Mouse (Mus musculus): ENCODE data around the gene Cmss1. TPM values are rescaled to one million over a fixed set of nuclear protein-coding genes. Genes with fewer than 3 reads are reported as not detected.

The Cmss1 gene
- polyA plus RNA-seq, 1 experiment from 2014 or later: 38.8 TPM

GRCm38 (mm10) chr16:57478451-57478850 lies 128.2 kb downstream of the Cmss1 start:
- Histone ChIP-seq H3K4me3 (replicated peaks; ENCODE audit: low read length) (no peak overlapping the region), H3K9me3 (ENCODE audit: control insufficient read depth, low read length) (no peaks in the 10 kb centered on the region), H3K4me2 (replicated peaks) (no peak overlapping the region), H3K36me3 (replicated peaks; ENCODE audit: control insufficient read depth, insufficient read depth) (no peaks in the 10 kb centered on the region), H3K27ac (no peak overlapping the region), H3K27me3 (ENCODE audit: control insufficient read depth, insufficient read depth, low read length) (no peaks in the 10 kb centered on the region), H3K9ac (no peak overlapping the region), H3K4me1 (replicated peaks; ENCODE audit: control insufficient read depth, insufficient read depth, low read length) (no peaks in the 10 kb centered on the region)
- ATAC-seq (ENCODE audit: low FRiP score) (no peak), DNase-seq (ENCODE audit: low spot score) (no peak)
- 95% methylated on average over 2 of the region's 2 CpGs for WGBS

GRCm38 (mm10) chr16:57473415-57474085 lies 133.1 kb downstream of the Cmss1 start:
- H3K27ac ChIP-seq: no peak overlapping the region
- H3K36me3 ChIP-seq (replicated peaks; ENCODE audit: control insufficient read depth, insufficient read depth): no peaks in the 10 kb centered on the region
- DNase-seq (ENCODE audit: low spot score) (no peak), ATAC-seq (ENCODE audit: low FRiP score) (no peak)
- no peak overlapping the region for H3K9ac ChIP-seq
- H3K4me3 ChIP-seq (replicated peaks; ENCODE audit: low read length): no peak overlapping the region
- H3K9me3 ChIP-seq (ENCODE audit: control insufficient read depth, low read length): no peaks in the 10 kb centered on the region
- WGBS: 46% methylated on average over 10 of the region's 10 CpGs
- no peaks in the 10 kb centered on the region for H3K4me1 ChIP-seq (replicated peaks; ENCODE audit: control insufficient read depth, insufficient read depth, low read length)
- no peak overlapping the region for H3K4me2 ChIP-seq (replicated peaks)
- no peaks in the 10 kb centered on the region for H3K27me3 ChIP-seq (ENCODE audit: control insufficient read depth, insufficient read depth, low read length)

- Histone ChIP-seq H3K4me3 (replicated peaks; ENCODE audit: low read length) (no peak overlapping the region), H3K36me3 (replicated peaks; ENCODE audit: control insufficient read depth, insufficient read depth) (no peaks in the 10 kb centered on the region), H3K27me3 (ENCODE audit: control insufficient read depth, insufficient read depth, low read length) (no peaks in the 10 kb centered on the region), H3K27ac (no peak overlapping the region), H3K4me1 (replicated peaks; ENCODE audit: control insufficient read depth, insufficient read depth, low read length) (no peaks in the 10 kb centered on the region), H3K9ac (no peak overlapping the region), H3K9me3 (ENCODE audit: control insufficient read depth, low read length) (no peaks in the 10 kb centered on the region), H3K4me2 (replicated peaks) (no peak overlapping the region)
- ATAC-seq (ENCODE audit: low FRiP score) (no peak), DNase-seq (ENCODE audit: low spot score) (no peak)
Measured at GRCm38 (mm10) chr16:57471071-57471470, 135.6 kb downstream of the Cmss1 start.

- ATAC-seq (ENCODE audit: low FRiP score) (no peak), DNase-seq (ENCODE audit: low spot score) (no peak)
- H3K9me3 ChIP-seq (ENCODE audit: control insufficient read depth, low read length): no peaks in the 10 kb centered on the region
- no peak overlapping the region for H3K4me3 ChIP-seq (replicated peaks; ENCODE audit: low read length)
- no peak overlapping the region for H3K27ac ChIP-seq
- WGBS: 93% methylated on average over 12 of the region's 12 CpGs
- no peaks in the 10 kb centered on the region for H3K36me3 ChIP-seq (replicated peaks; ENCODE audit: control insufficient read depth, insufficient read depth)
- H3K27me3 ChIP-seq (ENCODE audit: control insufficient read depth, insufficient read depth, low read length): no peaks in the 10 kb centered on the region
- H3K9ac ChIP-seq: no peak overlapping the region
- H3K4me2 ChIP-seq (replicated peaks): no peak overlapping the region
- H3K4me1 ChIP-seq (replicated peaks; ENCODE audit: control insufficient read depth, insufficient read depth, low read length): no peaks in the 10 kb centered on the region
Measured at GRCm38 (mm10) chr16:57470286-57470830, 136.3 kb downstream of the Cmss1 start.

GRCm38 (mm10) chr16:57469869-57470268 lies 136.8 kb downstream of the Cmss1 start:
- no peak overlapping the region for H3K9ac ChIP-seq

GRCm38 (mm10) chr16:57469301-57469700 lies 137.4 kb downstream of the Cmss1 start:
- no peak overlapping the region for H3K27ac ChIP-seq
- WGBS: 81% methylated on average over 4 of the region's 4 CpGs
- no peaks in the 10 kb centered on the region for H3K4me1 ChIP-seq (replicated peaks; ENCODE audit: control insufficient read depth, insufficient read depth, low read length)
- H3K9ac ChIP-seq: no peak overlapping the region
- H3K9me3 ChIP-seq (ENCODE audit: control insufficient read depth, low read length): no peaks in the 10 kb centered on the region
- no peak overlapping the region for H3K4me2 ChIP-seq (replicated peaks)
- H3K36me3 ChIP-seq (replicated peaks; ENCODE audit: control insufficient read depth, insufficient read depth): no peaks in the 10 kb centered on the region
- no peak for ATAC-seq (ENCODE audit: low FRiP score)
- no peaks in the 10 kb centered on the region for H3K27me3 ChIP-seq (ENCODE audit: control insufficient read depth, insufficient read depth, low read length)
- no peak overlapping the region for H3K4me3 ChIP-seq (replicated peaks; ENCODE audit: low read length)
- no peak for DNase-seq (ENCODE audit: low spot score)

More at GRCm38 (mm10) chr16:57469869-57470268, 136.8 kb downstream of the Cmss1 start:
- no peak for DNase-seq (ENCODE audit: low spot score)
- no peak overlapping the region for H3K27ac ChIP-seq
- no peaks in the 10 kb centered on the region for H3K27me3 ChIP-seq (ENCODE audit: control insufficient read depth, insufficient read depth, low read length)
- no peaks in the 10 kb centered on the region for H3K4me1 ChIP-seq (replicated peaks; ENCODE audit: control insufficient read depth, insufficient read depth, low read length)
- H3K4me3 ChIP-seq (replicated peaks; ENCODE audit: low read length): no peak overlapping the region
- no peaks in the 10 kb centered on the region for H3K9me3 ChIP-seq (ENCODE audit: control insufficient read depth, low read length)
- WGBS: 76% methylated on average over 2 of the region's 2 CpGs
- no peak for ATAC-seq (ENCODE audit: low FRiP score)
- no peak overlapping the region for H3K4me2 ChIP-seq (replicated peaks)
- no peaks in the 10 kb centered on the region for H3K36me3 ChIP-seq (replicated peaks; ENCODE audit: control insufficient read depth, insufficient read depth)

GRCm38 (mm10) chr16:57465386-57465913 lies 141.2 kb downstream of the Cmss1 start:
- no peaks in the 10 kb centered on the region for H3K27me3 ChIP-seq (ENCODE audit: control insufficient read depth, insufficient read depth, low read length)
- H3K4me2 ChIP-seq (replicated peaks): no peak overlapping the region
- no peak overlapping the region for H3K27ac ChIP-seq
- DNase-seq (ENCODE audit: low spot score) (no peak), ATAC-seq (ENCODE audit: low FRiP score) (no peak)
- H3K4me1 ChIP-seq (replicated peaks; ENCODE audit: control insufficient read depth, insufficient read depth, low read length): no peaks in the 10 kb centered on the region
- WGBS: 94% methylated on average over 9 of the region's 9 CpGs
- no peaks in the 10 kb centered on the region for H3K36me3 ChIP-seq (replicated peaks; ENCODE audit: control insufficient read depth, insufficient read depth)
- H3K4me3 ChIP-seq (replicated peaks; ENCODE audit: low read length): no peak overlapping the region
- H3K9me3 ChIP-seq (ENCODE audit: control insufficient read depth, low read length): no peaks in the 10 kb centered on the region
- no peak overlapping the region for H3K9ac ChIP-seq

GRCm38 (mm10) chr16:57456003-57456402 lies 150.7 kb downstream of the Cmss1 start:
- H3K4me2 ChIP-seq (replicated peaks): no peak overlapping the region
- H3K9ac ChIP-seq: no peak overlapping the region
- DNase-seq (ENCODE audit: low spot score): no peak

GRCm38 (mm10) chr16:57455573-57455972 lies 151.1 kb downstream of the Cmss1 start:
- no peak overlapping the region for H3K9ac ChIP-seq
- H3K27me3 ChIP-seq (ENCODE audit: control insufficient read depth, insufficient read depth, low read length): no peaks in the 10 kb centered on the region
- WGBS: 84% methylated on average over 3 of the region's 3 CpGs
- H3K9me3 ChIP-seq (ENCODE audit: control insufficient read depth, low read length): no peaks in the 10 kb centered on the region
- no peak for ATAC-seq (ENCODE audit: low FRiP score)
- H3K4me3 ChIP-seq (replicated peaks; ENCODE audit: low read length): no peak overlapping the region
- no peaks in the 10 kb centered on the region for H3K36me3 ChIP-seq (replicated peaks; ENCODE audit: control insufficient read depth, insufficient read depth)
- H3K4me1 ChIP-seq (replicated peaks; ENCODE audit: control insufficient read depth, insufficient read depth, low read length): no peaks in the 10 kb centered on the region
- no peak overlapping the region for H3K27ac ChIP-seq
- H3K4me2 ChIP-seq (replicated peaks): no peak overlapping the region
- no peak for DNase-seq (ENCODE audit: low spot score)

More at GRCm38 (mm10) chr16:57456003-57456402, 150.7 kb downstream of the Cmss1 start:
- Histone ChIP-seq H3K9me3 (ENCODE audit: control insufficient read depth, low read length) (no peaks in the 10 kb centered on the region), H3K27me3 (ENCODE audit: control insufficient read depth, insufficient read depth, low read length) (no peaks in the 10 kb centered on the region), H3K4me1 (replicated peaks; ENCODE audit: control insufficient read depth, insufficient read depth, low read length) (no peaks in the 10 kb centered on the region), H3K4me3 (replicated peaks; ENCODE audit: low read length) (no peak overlapping the region), H3K27ac (no peak overlapping the region), H3K36me3 (replicated peaks; ENCODE audit: control insufficient read depth, insufficient read depth) (no peaks in the 10 kb centered on the region)
- WGBS: 77% methylated on average over 2 of the region's 2 CpGs
- no peak for ATAC-seq (ENCODE audit: low FRiP score)

All from hindbrain, embryonic 14.5 days (tissue).